Comparison of ENCODE assay signal across 13 mouse cellular contexts in the genomic region with DNA sequence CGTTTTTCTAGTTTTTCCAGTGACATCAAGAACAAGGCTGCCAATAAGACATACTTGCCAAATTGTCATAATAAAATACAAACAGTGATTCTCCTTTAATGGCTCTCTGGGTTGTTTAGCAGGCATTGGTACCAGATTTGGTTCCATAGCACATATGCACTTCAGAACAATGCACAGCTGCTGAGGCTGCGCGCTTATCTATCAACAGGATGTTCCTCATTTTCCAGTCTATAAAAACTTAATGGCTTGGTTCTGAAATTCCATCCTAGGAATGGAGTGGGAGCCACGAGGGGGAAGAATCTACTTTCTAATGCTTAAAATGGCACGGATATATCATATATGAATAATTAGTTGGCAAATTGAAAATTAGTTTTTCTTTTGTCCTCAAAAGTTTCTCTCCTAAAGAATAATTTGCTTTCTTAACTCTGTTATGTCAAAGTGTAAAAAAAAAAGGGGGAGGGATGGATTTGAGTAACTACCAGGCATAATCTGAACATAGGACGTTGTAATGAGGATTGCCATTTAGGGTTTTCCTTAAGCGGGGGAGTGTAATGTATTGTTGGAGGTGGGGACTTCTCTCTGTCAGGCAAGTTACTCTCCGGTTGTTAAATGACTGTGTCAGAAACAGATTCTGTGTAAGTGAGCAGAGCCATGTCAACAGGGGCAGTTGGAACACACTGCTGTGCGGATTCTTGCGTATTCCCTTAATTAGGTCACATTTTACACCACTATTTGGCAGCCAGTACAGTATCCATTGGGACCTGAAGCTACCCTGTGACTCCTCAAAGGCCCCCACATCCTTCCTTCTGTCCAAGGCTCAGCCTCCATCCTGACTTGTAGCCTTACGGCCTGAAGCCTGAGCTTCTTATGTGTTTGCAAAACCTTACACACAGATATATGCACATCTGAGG.
DNase-seq lines count a peak whose midpoint lies in the region; ATAC-seq and TF ChIP-seq lines count a peak whose summit lies in the region.
"Had no signal": no experiment of that assay in that cellular context is flagged by ENCODE, and none has a peak within 500 bp of the region (broad histone marks: within the 10 kb centered on the region; RNA-seq: fewer than 3 reads in every experiment).

No protein-coding gene starts in this region.

- DNase-seq in heart, adult 11 months = peak; percentile 88
- no peak for DNase-seq in heart, postnatal 36 days
- peak; percentile 66 for DNase-seq in kidney, postnatal 0 days (ENCODE audit: low spot score)
- no peak for DNase-seq in kidney, postnatal 36 days
- peak; percentile 47 for DNase-seq in cerebellum, adult 11-12 months
- DNase-seq in cerebellum, postnatal 25 days = peak; percentile 47 to 51
- no peak for DNase-seq in lung, postnatal 0 days (ENCODE audit: low spot score)
- DNase-seq: kidney, postnatal 14 days; right cerebral cortex, adult 18-20 months had no signal

- no peak for TF ChIP-seq EP300 in lung, postnatal 0 days (IDR thresholded peaks at IDR 0.05)

- H3K9ac ChIP-seq in kidney, postnatal 0 days (ENCODE audit: low read depth, low read length) = no peak overlapping the region
- no peak overlapping the region for H3K9ac ChIP-seq in lung, postnatal 0 days (replicated peaks; ENCODE audit: low read depth)

- 36% methylated on average over 11 of the region's 11 CpGs for WGBS in kidney, postnatal 0 days
- WGBS in lung, postnatal 0 days = 76% methylated on average over 11 of the region's 11 CpGs

- TF ChIP-seq CTCF in kidney, postnatal 0 days (IDR thresholded peaks at IDR 0.05; ENCODE audit: low read depth) = no peak
- no peak for TF ChIP-seq CTCF in lung, postnatal 0 days (IDR thresholded peaks at IDR 0.05)

- H3K4me3 ChIP-seq in kidney, postnatal 0 days (replicated peaks; ENCODE audit: low read depth, low read length) = no peak overlapping the region
- no peak overlapping the region for H3K4me3 ChIP-seq in lung, postnatal 0 days (ENCODE audit: low read depth, low read length)
- H3K4me3 ChIP-seq: erythroblast, embryonic 14.5 days; left cerebral cortex, adult 2 months had no signal

- ATAC-seq in kidney, postnatal 0 days (replicated peaks; ENCODE audit: low FRiP score, low read depth) = no peak
- no peak for ATAC-seq in megakaryocyte, adult 5-6 weeks (ENCODE audit: poor library complexity, severe bottlenecking)
- ATAC-seq in lung, postnatal 0 days = no peak
- ATAC-seq: midbrain, embryonic 16.5 days had no signal

- no peak overlapping the region for H3K4me2 ChIP-seq in kidney, postnatal 0 days (ENCODE audit: low read length)
- H3K4me2 ChIP-seq in lung, postnatal 0 days (replicated peaks; ENCODE audit: low read depth, low read length) = no peak overlapping the region

- H3K27ac ChIP-seq in kidney, postnatal 0 days = 0 out of 2 replicates have a peak overlapping the region, but pooled peaks have one; percentile 19
- H3K27ac ChIP-seq in lung, postnatal 0 days (ENCODE audit: low read length) = no peak overlapping the region
- H3K27ac ChIP-seq: left cerebral cortex, adult 2 months had no signal

- intact Hi-C loops in heart, postnatal 36 days (cut with DNase I) = no loop called here

- no peaks in the 10 kb centered on the region for H3K27me3 ChIP-seq in kidney, postnatal 0 days (ENCODE audit: insufficient read depth, low read length)
- H3K27me3 ChIP-seq in lung, postnatal 0 days (replicated peaks; ENCODE audit: insufficient read depth, low read length) = no peaks in the 10 kb centered on the region

- H3K9me3 ChIP-seq in kidney, postnatal 0 days (replicated peaks; ENCODE audit: low read length) = no peaks in the 10 kb centered on the region
- no peaks in the 10 kb centered on the region for H3K9me3 ChIP-seq in lung, postnatal 0 days (ENCODE audit: low read length)

- H3K36me3 ChIP-seq in kidney, postnatal 0 days (ENCODE audit: insufficient read depth, low read length) = peaks cover 29% of the 10 kb centered on the region
- peaks cover 10% of the 10 kb centered on the region; the same call in 1 of the 2 replicates for H3K36me3 ChIP-seq in lung, postnatal 0 days (ENCODE audit: insufficient read depth, low read length)

- H3K4me1 ChIP-seq in kidney, postnatal 0 days (replicated peaks; ENCODE audit: insufficient read depth, low read length) = no peaks in the 10 kb centered on the region
- no peaks in the 10 kb centered on the region for H3K4me1 ChIP-seq in lung, postnatal 0 days (ENCODE audit: insufficient read depth, low read depth, low read length)

Comparison
In these comparisons a context has a peak if more than half of its experiments do, and no peak if none do; other contexts are left out.
1. DNase-seq: peak in heart, adult 11 months (single experiment), kidney, postnatal 0 days (single experiment), cerebellum, adult 11-12 months (single experiment) and cerebellum, postnatal 25 days (2 of 2); none in heart, postnatal 36 days (0 of 2), kidney, postnatal 36 days (0 of 2) and lung, postnatal 0 days (single experiment).